Mouse (Mus musculus) CH12.LX (cell line): ENCODE results near the gene Gm26965. TPM values are rescaled to one million over a fixed set of nuclear protein-coding genes. Genes with fewer than 3 reads are reported as not detected.

Experiments
- DNase-seq: peaks from one replicate; pipeline ENCODE4 v3.0.0-alpha.2; 2013; ENCODE audit errors: extremely low read depth
- H3K27ac ChIP-seq: 2 replicates; pipeline ENCODE4 v1.5.1; 2012; ENCODE audit warnings: low read depth, mild to moderate bottlenecking, control low read depth, moderate library complexity; ENCODE audit not compliant: insufficient read depth
- H3K27me3 ChIP-seq: replicated peaks from 2 replicates; pipeline ENCODE3; 2012; ENCODE audit warnings: inconsistent platforms
- H3K36me3 ChIP-seq, 2 experiments: replicated peaks in 1 of 2; 2 replicates each; pipeline versions ENCODE3 to v1.6.1; 2012; ENCODE audit warnings: inconsistent platforms in 1 of 2, low read length in 1 of 2, mild to moderate bottlenecking in 1 of 2, mixed read lengths in 1 of 2, moderate library complexity in 1 of 2; ENCODE audit not compliant: control insufficient read depth in 1 of 2, insufficient read depth in 1 of 2
- H3K4me1 ChIP-seq, 2 experiments: 2 replicates each; pipeline ENCODE4 v1.6.1; 2012; ENCODE audit warnings: inconsistent platforms in 1 of 2, moderate library complexity in 1 of 2; ENCODE audit not compliant: insufficient read depth in 2 of 2, control insufficient read depth in 1 of 2
- H3K4me2 ChIP-seq: 2 replicates; pipeline ENCODE4 v1.6.1; 2012; ENCODE audit warnings: low read depth, mild to moderate bottlenecking, control low read depth; ENCODE audit not compliant: poor library complexity, insufficient read depth, severe bottlenecking
- H3K4me3 ChIP-seq, 3 experiments: fragments of 150-350 bp in 1 of 3; sonication (generic) in 1 of 3; replicated peaks in 1 of 3; 2 replicates each; pipeline versions ENCODE3 to v1.5.1; 2011 to 2012; ENCODE audit warnings: low read depth in 2 of 3, low read length in 2 of 3, mild to moderate bottlenecking in 2 of 3, moderate library complexity in 2 of 3, control low read depth in 1 of 3, improper control_type of control experiment in 1 of 3, inconsistent platforms in 1 of 3, mixed read lengths in 1 of 3; ENCODE audit not compliant: poor library complexity in 1 of 3
- H3K79me2 ChIP-seq: replicated peaks from 2 replicates; pipeline ENCODE4 v1.6.1; 2012; ENCODE audit warnings: mild to moderate bottlenecking, moderate library complexity; ENCODE audit not compliant: control insufficient read depth, poor library complexity, insufficient read depth, severe bottlenecking; ENCODE audit errors: extremely low read depth
- H3K9ac ChIP-seq: 2 replicates; pipeline ENCODE4 v1.6.1; 2012; ENCODE audit warnings: low read depth, mild to moderate bottlenecking, control low read depth, moderate library complexity; ENCODE audit not compliant: insufficient read depth
- H3K9me3 ChIP-seq: replicated peaks from 2 replicates; pipeline ENCODE3; 2012; ENCODE audit warnings: low read length, inconsistent platforms, mixed read lengths
- CHD1 ChIP-seq: IDR thresholded peaks from 2 replicates; pipeline ENCODE4 v1.6.1; 2012; ENCODE audit warnings: low read depth, low read length, improper control_type of control experiment, inconsistent platforms
- CTCF ChIP-seq, 2 experiments: IDR thresholded peaks in 1 of 2; conservative IDR thresholded peaks in 1 of 2; 2 replicates each; pipeline ENCODE4 v1.5.1; 2011 to 2012; ENCODE audit warnings: low read depth in 2 of 2, low read length in 2 of 2, improper control_type of control experiment in 1 of 2, inconsistent platforms in 1 of 2, mild to moderate bottlenecking in 1 of 2, moderate library complexity in 1 of 2
- EP300 ChIP-seq: IDR thresholded peaks from 2 replicates; pipeline ENCODE4 v1.6.1; 2011; ENCODE audit warnings: low read length, improper control_type of control experiment
- ETS1 ChIP-seq: conservative IDR thresholded peaks from 2 replicates; pipeline ENCODE4 v1.6.1; 2012; ENCODE audit warnings: low read depth, mild to moderate bottlenecking, inconsistent platforms, low read length, improper control_type of control experiment, moderate library complexity
- IRF4 ChIP-seq: IDR thresholded peaks from 2 replicates; pipeline ENCODE4 v1.6.1; 2014; ENCODE audit warnings: low read depth, mild to moderate bottlenecking, inconsistent platforms, low read length, improper control_type of control experiment
- JUN ChIP-seq: IDR thresholded peaks from 2 replicates; pipeline ENCODE4 v1.6.1; 2011; ENCODE audit warnings: low read depth, mild to moderate bottlenecking, low read length, improper control_type of control experiment, moderate library complexity; ENCODE audit not compliant: insufficient read depth
- JUND ChIP-seq: conservative IDR thresholded peaks from 2 replicates; pipeline ENCODE4 v1.6.1; 2011; ENCODE audit warnings: low read depth, low read length, improper control_type of control experiment
- MAFK ChIP-seq: IDR thresholded peaks from 2 replicates; pipeline ENCODE4 v1.6.1; 2011; ENCODE audit warnings: low read length, improper control_type of control experiment; ENCODE audit not compliant: insufficient replicate concordance
- MAX ChIP-seq: IDR thresholded peaks from 2 replicates; pipeline ENCODE4 v1.6.1; 2011; ENCODE audit warnings: low read length, improper control_type of control experiment
- MAZ ChIP-seq: IDR thresholded peaks from 2 replicates; pipeline ENCODE4 v1.6.1; 2012; ENCODE audit warnings: low read depth, mild to moderate bottlenecking, inconsistent platforms, low read length, improper control_type of control experiment, moderate library complexity
- MEF2A ChIP-seq: IDR thresholded peaks from 2 replicates; pipeline ENCODE4 v1.6.1; 2014; ENCODE audit warnings: low read depth, mild to moderate bottlenecking, inconsistent platforms, low read length, improper control_type of control experiment, borderline replicate concordance
- MXI1 ChIP-seq: IDR thresholded peaks from 2 replicates; pipeline ENCODE4 v1.6.1; 2011; ENCODE audit warnings: mild to moderate bottlenecking, low read depth, low read length, improper control_type of control experiment
- MYC ChIP-seq: IDR thresholded peaks from 2 replicates; pipeline ENCODE4 v1.6.1; 2011; ENCODE audit warnings: low read depth, mild to moderate bottlenecking, improper control_type of control experiment, low read length
- NELFE ChIP-seq: IDR thresholded peaks from 2 replicates; pipeline ENCODE4 v1.6.1; 2011; ENCODE audit warnings: low read depth, low read length, improper control_type of control experiment
- NRF1 ChIP-seq: IDR thresholded peaks from 2 replicates; pipeline ENCODE4 v1.6.1; 2014; ENCODE audit warnings: low read depth, mild to moderate bottlenecking, inconsistent platforms, low read length, improper control_type of control experiment, moderate library complexity
- PAX5 ChIP-seq: IDR thresholded peaks from 2 replicates; pipeline ENCODE4 v1.6.1; 2012; ENCODE audit warnings: low read length, inconsistent platforms, mixed read lengths
- POLR2AphosphoS2 ChIP-seq: IDR thresholded peaks from 2 replicates; pipeline ENCODE4 v1.6.1; 2011; ENCODE audit warnings: low read depth, low read length, improper control_type of control experiment
- RAD21 ChIP-seq: IDR thresholded peaks from 2 replicates; pipeline ENCODE4 v1.6.1; 2011; ENCODE audit warnings: low read depth, mild to moderate bottlenecking, low read length, improper control_type of control experiment, moderate library complexity
- RCOR1 ChIP-seq: conservative IDR thresholded peaks from 2 replicates; pipeline ENCODE4 v1.6.1; 2012; ENCODE audit warnings: low read depth, mild to moderate bottlenecking, inconsistent platforms, low read length, improper control_type of control experiment
- TBP ChIP-seq: conservative IDR thresholded peaks from 2 replicates; pipeline ENCODE4 v1.6.1; 2011; ENCODE audit warnings: low read depth, low read length, improper control_type of control experiment
- TCF12 ChIP-seq: IDR thresholded peaks from 2 replicates; pipeline ENCODE4 v1.6.1; 2014; ENCODE audit warnings: low read depth, mild to moderate bottlenecking, inconsistent platforms, low read length, improper control_type of control experiment
- UBTF ChIP-seq: IDR thresholded peaks from 2 replicates; pipeline ENCODE4 v1.6.1; 2012; ENCODE audit warnings: low read depth, mild to moderate bottlenecking, inconsistent platforms, low read length, improper control_type of control experiment, moderate library complexity
- USF1 ChIP-seq: IDR thresholded peaks from 2 replicates; pipeline ENCODE4 v1.6.1; 2014; ENCODE audit warnings: low read depth, mild to moderate bottlenecking, inconsistent platforms, low read length, improper control_type of control experiment
- USF2 ChIP-seq: conservative IDR thresholded peaks from 2 replicates; pipeline ENCODE4 v1.6.1; 2011; ENCODE audit warnings: low read depth, low read length, improper control_type of control experiment
- ZC3H11A ChIP-seq: IDR thresholded peaks from 2 replicates; pipeline ENCODE4 v1.6.1; 2012; ENCODE audit warnings: low read depth, mild to moderate bottlenecking, inconsistent platforms, low read length, improper control_type of control experiment
- ZKSCAN1 ChIP-seq: IDR thresholded peaks from 2 replicates; pipeline ENCODE4 v1.6.1; 2012; ENCODE audit warnings: low read depth, inconsistent platforms, low read length, improper control_type of control experiment, borderline replicate concordance
- ZMIZ1 ChIP-seq: IDR thresholded peaks from 2 replicates; pipeline ENCODE4 v1.6.1; 2012; ENCODE audit warnings: low read depth, mild to moderate bottlenecking, inconsistent platforms, low read length, improper control_type of control experiment
- ZNF384 ChIP-seq: IDR thresholded peaks from 2 replicates; pipeline ENCODE4 v1.6.1; 2012; ENCODE audit warnings: low read depth, low read length, improper control_type of control experiment, inconsistent platforms
- dilution Hi-C: fragments of 300-500 bp; cut with MboI; formaldehyde crosslinking; loops from 2 replicates; pipeline ENCODE4 v1.14.3; 2020; ENCODE audit warnings: low sequenced_read_pairs; ENCODE audit not compliant: extremely low pct_unique_long_range_greater_than_20kb, extremely low pct_ligation_motif_present
- in situ Hi-C: fragments of 300-500 bp; cut with MboI; formaldehyde crosslinking; loops from 3 replicates; pipeline ENCODE4 v1.14.3; 2019; ENCODE audit warnings: low sequenced_read_pairs, low pct_ligation_motif_present, low pct_unique_long_range_greater_than_20kb, mixed read lengths
- polyA plus RNA-seq: library from polyadenylated mRNA; unstranded; fragments of >175 nt; gene quantifications from 2 replicates; pipeline ENCODE4 v1.2.1, GENCODE M21; 2012; ENCODE audit warnings: low read depth; ENCODE audit not compliant: insufficient read length
- total RNA-seq, 2 experiments: library from RNA; depleted of rRNA; stranded (reverse); fragments of 300-350 nt in 1 of 2; fragments of >200 nt in 1 of 2; gene quantifications; 2 replicates each; pipeline ENCODE4 v1.2.3; 2012 to 2014

Gene Gm26965
- total and polyA plus RNA-seq, 3 experiments: 0.08 TPM; not detected in 2

DNA sequence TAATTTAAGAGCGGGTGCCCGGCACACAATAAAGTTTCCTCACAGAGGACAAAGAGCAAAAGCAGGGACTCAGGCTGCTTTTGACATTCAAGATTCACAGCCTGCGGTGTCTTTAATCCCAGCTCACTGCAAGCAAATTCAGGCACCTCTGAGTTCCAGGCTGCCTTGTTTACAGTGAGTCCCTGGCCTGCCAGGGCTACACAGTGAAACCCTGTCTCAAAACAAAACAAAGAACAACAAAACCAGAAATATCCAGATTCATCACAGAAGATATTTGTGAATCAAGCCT, 74.0 kb downstream of the Gm26965 start:
- Histone ChIP-seq H3K9me3 (no peaks in the 10 kb centered on the region), H3K79me2 (no peaks in the 10 kb centered on the region; the same call in 1 of the 2 replicates), H3K9ac (peak overlapping the region; percentile 56), H3K4me3 (peak overlapping the region in 2 of 3 experiments; percentile 64 to 85), H3K27me3 (no peaks in the 10 kb centered on the region), H3K27ac (no peak overlapping the region), H3K4me1 (peaks cover 2 to 17% of the 10 kb centered on the region in 2 experiments; a peak in 2 of 4 replicates), H3K4me2 (peak overlapping the region; percentile 85), H3K36me3 (peaks cover 2 to 13% of the 10 kb centered on the region in 2 experiments)
- in situ Hi-C loops: no loop called here
- no peak for DNase-seq
- dilution Hi-C loops: no loop called here
- TF ChIP-seq NRF1: no peak
- no peak for TF ChIP-seq MAZ
- TF ChIP-seq USF1: no peak
- no peak for TF ChIP-seq MAFK
- TF ChIP-seq MXI1: no peak
- no peak for TF ChIP-seq TCF12
- no peak for TF ChIP-seq ZC3H11A
- no peak for TF ChIP-seq ZNF384
- no peak for TF ChIP-seq ZMIZ1
- TF ChIP-seq USF2: no peak
- TF ChIP-seq IRF4: no peak
- no peak for TF ChIP-seq MEF2A
- no peak for TF ChIP-seq JUND
- TF ChIP-seq ETS1: no peak
- no peak for TF ChIP-seq CTCF (conservative IDR thresholded peaks at IDR 0.05 in 1 of 2, IDR thresholded peaks at IDR 0.05 in 1 of 2; ENCODE audit: low read depth in 2 of 2, low read length in 2 of 2)
- no peak for TF ChIP-seq ZKSCAN1
- TF ChIP-seq UBTF: no peak

GRCm38 (mm10) chr13:67451172-67452020, 74.6 kb downstream of the Gm26965 start, which contains the start of gene Zfp874a:
Gene Zfp874a (minus strand): TSS chr13:67451624.
- Histone ChIP-seq H3K4me1 (peaks cover 2 to 17% of the 10 kb centered on the region in 2 experiments; a peak in 2 of 4 replicates), H3K4me3 (peak within 1 kb of the TSS; percentile 64 to 85 (median 71)), H3K27ac (no peak within 1 kb of the TSS), H3K79me2 (no peaks in the 10 kb centered on the region; the same call in 1 of the 2 replicates), H3K9me3 (no peaks in the 10 kb centered on the region), H3K9ac (peak within 1 kb of the TSS; percentile 56), H3K36me3 (peaks cover 6 to 18% of the 10 kb centered on the region in 2 experiments), H3K4me2 (peak within 1 kb of the TSS; percentile 85), H3K27me3 (no peaks in the 10 kb centered on the region)
- in situ Hi-C loops (no loop called here), dilution Hi-C loops (no loop called here)
- peak; percentile 85 for DNase-seq
- 0 out of 2 replicates have a peak, but pooled peaks have one; percentile 19 for TF ChIP-seq RCOR1
- no peak for TF ChIP-seq IRF4
- TF ChIP-seq TCF12: peak; percentile 53; the same call in 1 of the 2 replicates
- no peak for TF ChIP-seq PAX5
- TF ChIP-seq UBTF: no peak
- TF ChIP-seq JUN: peak; percentile 40; the same call in 1 of the 2 replicates
- no peak for TF ChIP-seq CHD1
- TF ChIP-seq NELFE: peak; percentile 43; the same call in 1 of the 2 replicates
- peak; percentile 65 for TF ChIP-seq MAX
- no peak for TF ChIP-seq RAD21
- TF ChIP-seq NRF1: peak; percentile 37; the same call in 1 of the 2 replicates
- no peak for TF ChIP-seq ZKSCAN1
- no peak for TF ChIP-seq USF1
- no peak for TF ChIP-seq POLR2AphosphoS2
- no peak for TF ChIP-seq CTCF (conservative IDR thresholded peaks at IDR 0.05 in 1 of 2, IDR thresholded peaks at IDR 0.05 in 1 of 2; ENCODE audit: low read depth in 2 of 2, low read length in 2 of 2)
- peak; percentile 93 for TF ChIP-seq MXI1
- TF ChIP-seq ZNF384: no peak
- peak; percentile 45; the same call in 1 of the 2 replicates for TF ChIP-seq MYC
- TF ChIP-seq MAZ: 0 out of 2 replicates have a peak, but pooled peaks have one; percentile 27
- TF ChIP-seq EP300: no peak
- no peak for TF ChIP-seq MAFK
- 0 out of 2 replicates have a peak, but pooled peaks have one; percentile 48 for TF ChIP-seq TBP
